Mouse (Mus musculus) thymus, adult 18-20 months (tissue): ENCODE measurements around the gene Pfkfb4.

ENCODE experiments used
- DNase-seq, 2 experiments: peaks; one replicate each; pipeline ENCODE4 v3.0.0; 2022; ENCODE audit warnings: mixed read lengths in 2 of 2

The Pfkfb4 gene

GRCm38 (mm10) chr9:109060184-109060897 lies 68.8 kb downstream of the Pfkfb4 start:
- DNase-seq, result no peak

- no peak for DNase-seq
These were observed 69.3 kb downstream of the Pfkfb4 start for GRCm38 (mm10) chr9:109060898-109061295.

DNA sequence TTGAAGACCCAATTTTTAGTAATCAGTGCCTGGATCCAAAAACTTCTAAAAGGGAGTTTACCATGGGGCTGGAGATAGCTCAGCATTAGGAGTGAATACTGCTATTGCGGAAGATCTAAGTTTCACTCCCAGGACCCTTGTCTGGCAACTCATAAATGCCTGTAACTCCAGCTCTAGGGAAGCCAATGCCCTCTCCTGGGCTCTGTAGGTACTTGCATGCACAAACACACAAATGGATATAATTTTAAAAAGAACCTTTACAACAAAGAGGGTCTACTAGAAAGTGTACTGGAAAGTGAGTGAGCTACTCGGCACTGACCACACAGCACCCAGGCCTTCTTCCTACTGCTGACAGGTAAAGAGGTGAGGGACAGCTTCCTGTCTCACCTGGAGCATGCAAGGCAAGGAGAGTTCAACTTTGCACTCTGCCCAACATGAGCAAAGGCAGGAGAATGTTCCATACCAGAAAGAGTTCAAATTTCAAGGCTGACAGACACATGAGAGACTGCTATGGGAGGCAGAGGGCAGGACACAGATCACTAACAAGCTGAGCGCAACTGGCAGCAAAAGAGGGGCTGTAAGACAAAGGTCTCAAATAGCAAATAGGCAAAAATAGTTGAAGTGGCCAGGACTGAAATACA lies 76.6 kb downstream of the Pfkfb4 start:
- no peak for DNase-seq

DNA sequence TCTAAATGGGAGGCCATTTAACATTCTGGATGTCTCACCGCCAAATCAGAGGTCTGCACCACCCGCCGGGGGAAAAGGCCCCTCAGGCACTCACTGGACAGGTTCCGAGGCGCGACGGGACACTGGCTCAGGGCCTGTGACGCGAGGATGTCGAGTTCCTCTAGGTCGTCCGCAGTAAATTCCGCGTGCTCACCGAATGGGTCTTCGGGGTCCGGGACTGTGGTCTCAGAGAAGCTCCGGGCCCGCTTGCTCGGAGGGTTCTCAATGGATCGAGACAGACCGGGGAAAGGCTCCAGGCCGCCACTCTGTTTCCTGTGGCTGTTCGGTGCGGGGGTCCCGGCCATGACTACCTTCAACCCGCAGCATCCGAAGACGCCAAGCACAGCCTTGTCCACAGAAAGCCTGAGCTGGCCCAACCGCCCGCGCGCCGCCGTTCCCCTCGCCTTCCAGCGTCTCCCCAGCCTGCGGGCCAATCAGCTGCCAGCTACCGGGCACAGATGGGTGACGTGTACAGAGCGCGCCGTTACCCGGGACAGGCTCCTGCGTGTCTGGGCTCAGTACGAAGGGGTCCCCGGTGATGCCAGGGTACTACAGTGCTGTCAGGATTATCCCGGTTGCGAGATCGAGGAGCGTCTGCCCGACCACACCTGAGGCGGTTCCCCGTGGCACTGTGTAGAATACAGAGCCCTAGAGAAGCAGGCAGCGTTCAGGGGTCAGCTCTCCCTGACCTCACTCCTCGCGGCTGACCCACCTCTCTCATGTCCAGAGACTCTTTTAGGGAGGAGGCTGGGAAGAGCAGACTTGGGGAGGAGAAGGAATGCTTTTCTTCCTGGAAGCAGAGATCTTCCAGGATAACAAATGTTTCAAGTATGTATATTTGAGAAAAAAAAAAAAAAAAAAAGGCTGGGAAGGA lies 82.3 kb downstream of the Pfkfb4 start, which contains the start of gene Atrip:
Gene Atrip (minus strand): TSS at position 464 of the 913 bp plus-strand sequence.
- peak; percentile 83 to 85 for DNase-seq

DNA sequence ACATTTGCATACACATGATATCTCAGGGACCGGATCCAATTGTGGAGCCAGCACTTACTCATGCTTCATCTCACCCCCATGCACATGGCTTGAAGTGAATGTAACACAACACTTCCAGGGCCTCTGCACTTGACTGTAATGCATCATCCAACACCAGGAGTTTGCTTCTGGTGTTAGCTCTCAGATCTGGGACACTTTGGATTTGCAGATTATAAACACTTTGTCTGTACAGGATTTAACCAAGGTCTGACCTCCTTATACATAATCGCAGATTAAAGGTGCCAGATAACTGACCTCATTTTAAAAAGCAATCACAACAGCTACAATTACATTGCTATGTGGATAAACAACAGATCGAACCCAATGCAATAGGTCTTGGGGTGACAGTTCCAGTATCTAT lies 88.9 kb downstream of the Pfkfb4 start:
- DNase-seq, result no peak

DNA sequence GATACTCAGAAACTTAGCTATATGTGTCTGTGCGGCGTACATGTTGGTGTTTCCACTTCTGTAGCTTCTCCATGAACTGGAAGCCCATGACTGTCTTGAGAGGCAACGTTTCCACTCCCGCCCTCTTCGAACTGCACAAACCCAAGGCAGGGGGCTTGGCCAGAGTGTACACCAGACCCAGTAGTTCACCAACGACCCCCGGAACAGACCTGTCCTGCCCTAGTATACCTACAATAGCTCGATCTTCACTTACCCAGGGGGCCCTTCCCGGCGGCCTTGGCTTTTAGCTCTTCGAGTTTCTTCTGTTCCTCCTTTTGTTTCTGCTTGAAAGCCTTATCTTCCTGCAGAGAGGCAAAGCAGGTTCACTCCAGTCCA lies 90.2 kb downstream of the Pfkfb4 start:
- DNase-seq, result no peak
